Mouse (Mus musculus): ENCODE measurements at regions not wholly inside any gene's neighbourhood (a gene's known extent, or its start where the extent isn't known, plus 50 kb on each side); places are given as distances from the start of the nearest gene placed in this dataset.

GRCm38 (mm10) chr15:64480625-64481024 is 336.9 kb upstream of the Gm21798 start:
- no peak for TF ChIP-seq POLR2A (IDR thresholded peaks at IDR 0.05; ENCODE audit: control insufficient read depth in 1 of 2, insufficient read depth in 1 of 2, low read depth in 1 of 2, low read length in 2 of 2, poor library complexity in 1 of 2)
- TF ChIP-seq CTCF (IDR thresholded peaks at IDR 0.05 in 2 of 3, conservative IDR thresholded peaks at IDR 0.05 in 1 of 3; ENCODE audit: control insufficient read depth in 1 of 3, insufficient read depth in 1 of 3, low read depth in 2 of 3, low read length in 3 of 3, poor library complexity in 1 of 3, severe bottlenecking in 1 of 3): no peak
- no peak for TF ChIP-seq TAL1 (IDR thresholded peaks at IDR 0.05; ENCODE audit: low read length)
- no peak for TF ChIP-seq MAFK (IDR thresholded peaks at IDR 0.05; ENCODE audit: borderline replicate concordance, low read depth, low read length)
- no peak for TF ChIP-seq POLR2AphosphoS2 (IDR thresholded peaks at IDR 0.05; ENCODE audit: low read length)
- TF ChIP-seq MAZ (IDR thresholded peaks at IDR 0.05; ENCODE audit: low read depth, low read length): no peak
- TF ChIP-seq NRF1 (IDR thresholded peaks at IDR 0.05; ENCODE audit: insufficient read depth, low read depth, low read length, poor library complexity, severe bottlenecking): no peak
- no peak for TF ChIP-seq NELFE (IDR thresholded peaks at IDR 0.05; ENCODE audit: low read depth, low read length)

Data from MEL (cell line).